Mouse (Mus musculus): ENCODE measurements at regions not wholly inside any gene's neighbourhood (a gene's known extent, or its start where the extent isn't known, plus 50 kb on each side); places are given as distances from the start of the nearest gene placed in this dataset.

DNA sequence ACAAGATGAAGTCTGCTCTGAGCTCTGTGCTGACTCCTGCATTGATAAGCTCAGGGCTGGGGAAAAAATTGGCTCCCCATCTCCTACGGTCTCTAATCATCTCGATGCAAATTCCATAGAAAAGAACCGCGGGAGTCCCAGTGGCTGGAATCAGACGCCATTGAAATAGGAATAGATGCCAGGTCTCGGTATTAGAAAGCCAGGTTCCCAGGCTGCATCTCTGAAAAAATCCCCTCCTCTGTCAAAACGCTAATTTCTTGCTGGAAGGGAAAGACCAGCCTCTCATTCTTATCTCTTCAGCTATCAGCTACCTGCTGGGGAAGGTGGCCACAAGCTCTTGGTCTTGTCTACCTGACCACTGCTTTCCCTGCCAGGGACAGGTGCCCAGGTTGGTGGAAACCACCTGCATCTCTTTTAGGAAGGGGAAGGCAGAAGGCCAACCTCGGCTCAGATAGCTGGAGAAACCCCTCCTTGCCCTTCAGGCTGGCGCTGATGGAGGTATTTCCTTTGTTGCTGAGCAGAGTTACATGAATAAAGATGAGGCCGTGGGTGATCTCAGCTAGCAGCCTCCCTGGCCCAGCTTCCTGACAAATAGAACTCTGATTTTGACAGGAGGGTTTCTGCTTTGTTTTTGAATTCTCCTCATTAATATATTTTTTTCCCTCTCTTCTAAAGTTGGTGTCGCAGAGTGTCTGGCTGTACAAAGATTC is 638.1 kb downstream of the Tbc1d22a start:
- ChIA-PET CTCF (no interaction called here), POLR2A (no interaction called here)

DNA sequence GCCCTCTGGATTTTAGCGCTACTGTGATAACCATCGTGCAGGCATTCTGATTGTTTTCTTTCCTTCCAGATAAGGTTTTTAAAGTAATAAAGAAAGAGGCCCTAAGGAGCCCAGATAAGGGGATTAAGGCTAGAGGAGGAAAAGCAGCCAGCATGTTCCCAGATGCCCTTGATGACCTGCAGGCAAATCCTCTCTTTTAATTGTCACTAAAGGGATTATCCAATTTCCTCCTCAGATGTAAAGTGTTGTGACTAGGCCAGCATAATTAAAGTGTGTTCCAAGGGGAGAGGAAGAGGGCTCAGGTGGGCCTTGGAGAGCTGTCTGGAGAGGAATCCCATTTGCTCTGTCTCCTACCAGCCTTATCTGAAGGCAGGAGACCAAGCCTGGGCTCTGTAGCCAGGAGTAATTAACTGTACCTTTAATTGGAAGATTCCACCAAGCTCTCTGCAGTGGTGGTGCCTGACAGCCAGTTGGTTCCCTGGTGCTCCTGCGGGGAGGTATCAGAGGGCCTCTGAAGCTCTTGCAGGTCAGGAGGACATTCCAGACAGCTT is 644.2 kb downstream of the Tbc1d22a start:
- ChIA-PET CTCF (interaction anchor here in 1 of 4 experiments (0.5 kb wide), 1 partner anchor 1449 kb away, joined by 4 read pairs; no protein-coding TSS in a partner anchor), POLR2A (no interaction called here)

- POLR2A ChIA-PET, result no interaction called here
These were observed 661.6 kb downstream of the Tbc1d22a start for GRCm38 (mm10) chr15:86875721-86876309.

DNA sequence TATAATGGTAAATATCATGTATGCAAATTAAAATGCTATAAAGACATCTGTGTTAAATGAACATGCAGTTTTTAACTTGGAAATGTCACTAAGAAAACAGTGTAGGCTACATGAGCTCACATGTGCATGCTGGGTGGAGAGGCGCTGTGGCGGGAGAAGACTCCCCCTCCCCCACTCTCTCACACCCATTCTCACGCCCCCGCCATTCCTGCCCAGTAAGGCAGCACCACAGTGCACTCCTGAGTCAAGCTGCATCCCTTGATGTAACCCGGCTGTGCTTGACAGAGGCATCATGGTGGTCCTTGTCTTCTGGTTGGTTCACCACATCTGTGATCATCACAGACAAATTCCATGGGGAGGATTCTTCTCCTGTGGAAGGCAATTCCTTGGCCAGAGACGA is 647.1 kb upstream of the Fam19a5 start:
- CTCF ChIA-PET, result no interaction called here
- POLR2A ChIA-PET, result interaction anchor here in 1 of 4 experiments (0.6 kb wide), 1 partner anchor 947 kb away, joined by 3 read pairs; no protein-coding TSS in a partner anchor

More at GRCm38 (mm10) chr15:86875721-86876309, 661.6 kb downstream of the Tbc1d22a start:
- CTCF ChIA-PET, result no interaction called here

DNA sequence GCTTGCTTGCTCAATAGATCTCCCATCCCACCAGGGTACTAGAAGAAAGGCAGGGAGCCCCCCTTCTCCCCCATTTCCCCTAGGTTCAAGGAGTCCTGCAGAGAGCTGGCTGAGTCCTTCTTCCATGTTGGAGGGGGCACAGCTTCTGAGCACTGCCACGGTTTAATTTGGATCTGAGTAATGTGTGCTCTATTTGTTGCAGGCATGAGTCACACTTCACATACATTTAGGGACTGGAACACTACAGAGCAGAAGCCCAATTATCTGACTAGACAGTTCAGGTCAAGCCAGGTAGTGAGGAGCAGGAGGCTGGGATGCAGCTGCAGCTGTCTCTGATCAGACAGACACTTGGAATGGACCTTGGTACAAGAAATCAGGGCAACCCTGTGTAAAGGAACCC is 644.1 kb upstream of the Fam19a5 start:
- ChIA-PET POLR2A (no interaction called here), CTCF (no interaction called here)

- CTCF ChIA-PET, result no interaction called here
- POLR2A ChIA-PET, result interaction anchor here in 1 of 4 experiments (0.6 to 1.6 kb wide), 2 partner anchors 17 to 787 kb away, joined by 3 to 4 read pairs; no protein-coding TSS in a partner anchor
These were observed 641.1 kb upstream of the Fam19a5 start for GRCm38 (mm10) chr15:86903006-86903405.

DNA sequence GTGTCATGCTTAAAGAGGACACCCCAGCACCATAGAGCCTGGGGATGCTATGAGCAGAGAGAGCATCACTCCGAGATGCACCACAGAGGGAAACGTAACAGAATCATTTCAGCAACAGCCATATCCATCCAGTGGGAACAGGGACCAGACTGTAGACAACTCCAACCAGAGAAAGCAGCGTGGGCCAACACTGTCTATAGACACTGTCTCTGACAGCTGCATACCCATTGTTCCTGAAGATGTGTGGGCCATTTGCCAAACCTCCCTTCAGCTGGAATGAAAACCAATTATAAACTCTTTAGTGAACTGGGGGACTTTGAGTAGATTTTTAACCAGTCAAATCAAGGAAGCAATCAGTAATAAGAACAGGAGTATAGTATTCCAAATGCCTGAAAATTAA is 630.8 kb upstream of the Fam19a5 start:
- POLR2A ChIA-PET, result no interaction called here

DNA sequence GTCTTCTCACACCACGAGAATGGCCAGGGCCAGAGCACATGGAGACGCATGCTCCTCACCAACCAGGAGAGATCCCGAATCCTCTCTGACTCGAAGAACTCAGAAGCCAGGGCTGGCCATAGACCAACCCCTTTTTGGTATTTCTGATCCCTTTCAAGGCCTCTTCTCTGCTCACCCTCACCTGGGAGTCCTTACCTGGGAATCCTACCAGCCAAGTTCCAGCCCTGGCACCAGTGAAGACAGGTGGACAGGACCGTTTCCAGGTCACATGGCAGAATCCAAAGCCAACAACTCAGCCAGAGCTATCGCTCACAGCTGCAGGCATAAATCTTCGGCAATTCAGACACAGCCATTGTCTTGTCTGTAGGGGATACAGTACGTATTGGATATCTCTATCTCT is 626.2 kb upstream of the Fam19a5 start:
- POLR2A ChIA-PET, result no interaction called here

More for the DNA sequence above, 630.8 kb upstream of the Fam19a5 start:
- CTCF ChIA-PET, result no interaction called here

GRCm38 (mm10) chr15:86919704-86920103 is 624.4 kb upstream of the Fam19a5 start:
- ChIA-PET POLR2A (interaction anchor here in 1 of 4 experiments (1.2 kb wide), 1 partner anchor 17 kb away, joined by 4 read pairs; no protein-coding TSS in a partner anchor), CTCF (no interaction called here)

More for the DNA sequence above, 626.2 kb upstream of the Fam19a5 start:
- CTCF ChIA-PET, result no interaction called here

- ChIA-PET CTCF (no interaction called here), POLR2A (interaction anchor here in 1 of 4 experiments (1.2 kb wide), 1 partner anchor 17 kb away, joined by 4 read pairs; no protein-coding TSS in a partner anchor)
These were observed 623.9 kb upstream of the Fam19a5 start for GRCm38 (mm10) chr15:86920185-86920584.

DNA sequence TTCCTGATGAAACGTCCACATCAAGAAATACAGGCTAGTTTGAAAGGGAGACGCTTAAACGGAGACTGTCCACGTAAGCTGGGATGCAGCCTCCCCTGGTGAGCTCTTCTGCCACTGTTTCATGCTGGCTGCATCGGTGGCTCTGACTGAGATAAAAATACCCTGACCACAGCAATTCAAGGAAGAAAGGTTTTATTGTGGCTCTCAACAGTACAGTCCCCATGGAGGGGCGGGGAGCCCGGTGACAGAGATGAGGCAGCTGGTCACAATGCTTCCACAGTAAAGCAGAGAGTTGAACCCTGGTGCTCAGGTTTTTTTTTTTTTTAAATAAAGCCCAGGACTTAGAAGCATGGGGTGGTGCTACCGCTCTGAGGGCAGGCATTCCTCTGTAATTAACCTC is 622.7 kb upstream of the Fam19a5 start:
- CTCF ChIA-PET, result interaction anchor here in 1 of 4 experiments (0.6 kb wide), 1 partner anchor 66 kb away, joined by 3 read pairs; no protein-coding TSS in a partner anchor

DNA sequence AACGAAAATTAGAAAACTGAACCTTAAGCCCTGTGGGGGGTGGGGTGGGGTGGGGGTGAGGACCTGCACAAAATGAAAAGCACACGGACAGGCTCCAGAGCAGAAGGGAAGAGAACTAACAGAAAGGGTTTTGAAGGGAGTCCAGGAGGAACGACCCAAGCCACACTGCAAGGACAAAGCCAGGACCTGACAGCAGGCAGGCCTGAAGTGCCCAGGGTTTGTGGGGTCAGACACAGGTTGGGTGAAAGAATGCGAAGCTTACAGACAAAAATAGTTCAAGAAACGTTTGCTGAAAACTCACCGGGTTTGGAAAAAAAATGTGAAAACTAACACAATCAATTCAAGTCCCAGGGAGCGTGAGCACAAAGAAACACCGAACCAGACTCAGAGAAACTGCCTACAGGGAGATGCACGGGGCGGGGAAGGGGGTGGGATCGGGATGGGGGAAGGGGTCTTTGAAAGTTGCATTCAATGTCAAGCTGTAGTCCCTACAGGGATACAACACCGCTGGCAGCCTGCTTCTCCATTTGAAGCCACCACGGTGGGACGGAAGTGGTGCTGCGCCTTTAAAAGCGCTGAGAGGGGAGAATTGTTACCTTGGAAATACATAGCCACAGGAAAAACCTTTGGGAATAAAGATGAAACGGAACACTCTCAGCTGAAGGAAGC is 618.9 kb upstream of the Fam19a5 start:
- POLR2A ChIA-PET, result interaction anchor here in 1 of 4 experiments (0.6 kb wide), 1 partner anchor 751 kb away, joined by 3 read pairs; no protein-coding TSS in a partner anchor
- CTCF ChIA-PET, result no interaction called here

More for the DNA sequence above, 622.7 kb upstream of the Fam19a5 start:
- POLR2A ChIA-PET, result no interaction called here

GRCm38 (mm10) chr15:86932345-86933075 is 611.6 kb upstream of the Fam19a5 start:
- POLR2A ChIA-PET, result no interaction called here
- CTCF ChIA-PET, result no interaction called here

DNA sequence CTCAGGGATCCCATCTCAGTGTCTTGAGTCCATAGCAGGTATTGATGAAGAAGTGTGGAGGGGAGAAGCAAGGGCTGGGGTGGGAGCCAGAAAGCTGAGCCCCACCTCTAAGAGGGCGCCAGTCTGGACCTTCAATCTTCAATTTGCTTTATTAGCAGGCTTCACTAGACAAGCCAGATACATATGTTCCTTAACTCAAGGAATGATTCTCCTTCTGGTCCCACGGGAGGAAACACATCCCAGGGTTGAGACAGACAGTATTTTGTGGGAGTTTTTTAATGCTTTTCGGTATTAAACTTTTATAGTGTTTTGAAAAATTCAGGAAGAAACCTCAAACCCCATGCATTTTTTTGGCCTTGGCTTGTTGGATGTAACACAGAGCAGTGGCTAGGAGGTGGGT is 606.7 kb upstream of the Fam19a5 start:
- POLR2A ChIA-PET, result no interaction called here
- CTCF ChIA-PET, result interaction anchor here in 1 of 4 experiments (0.5 kb wide), 1 partner anchor 677 kb away, joined by 4 read pairs; no protein-coding TSS in a partner anchor

GRCm38 (mm10) chr15:86944529-86944928 is 599.6 kb upstream of the Fam19a5 start:
- ChIA-PET POLR2A (no interaction called here), CTCF (interaction anchor here in 1 of 4 experiments (0.6 kb wide), 1 partner anchor 11 kb away, joined by 4 read pairs; no protein-coding TSS in a partner anchor)

DNA sequence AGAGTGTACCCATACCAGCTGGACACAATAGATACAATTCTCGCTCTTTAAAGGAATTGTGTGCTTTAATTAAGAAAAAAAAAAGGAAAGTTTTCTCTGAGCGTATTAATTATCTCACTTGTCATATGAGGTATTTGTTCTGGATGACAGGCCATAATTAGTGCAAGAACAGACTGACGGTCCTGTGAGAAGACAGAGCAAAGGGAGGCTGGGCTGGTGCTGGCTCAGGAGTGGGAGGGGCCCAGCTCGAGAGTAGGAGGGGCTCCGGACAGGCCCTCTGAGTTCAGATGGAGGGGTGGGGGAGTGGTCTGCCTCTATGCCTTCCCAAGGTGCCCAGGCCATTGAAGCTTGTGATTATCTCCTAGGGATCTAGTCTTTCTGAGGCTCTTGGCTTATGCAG is 591.5 kb upstream of the Fam19a5 start:
- POLR2A ChIA-PET, result no interaction called here
- CTCF ChIA-PET, result interaction anchor here in 1 of 4 experiments (0.6 kb wide), 1 partner anchor 484 kb away, joined by 13 read pairs; no protein-coding TSS in a partner anchor

- ChIA-PET POLR2A (no interaction called here), CTCF (no interaction called here)
These were observed 586.2 kb upstream of the Fam19a5 start for GRCm38 (mm10) chr15:86957872-86958271.

- ChIA-PET POLR2A (no interaction called here), CTCF (no interaction called here)
These were observed 581.2 kb upstream of the Fam19a5 start for GRCm38 (mm10) chr15:86962921-86963320.

GRCm38 (mm10) chr15:86963486-86963885 is 580.6 kb upstream of the Fam19a5 start:
- ChIA-PET POLR2A (no interaction called here), CTCF (no interaction called here)
